Mouse (Mus musculus): ENCODE data around the gene Vasn.

Vasn gene

DNA sequence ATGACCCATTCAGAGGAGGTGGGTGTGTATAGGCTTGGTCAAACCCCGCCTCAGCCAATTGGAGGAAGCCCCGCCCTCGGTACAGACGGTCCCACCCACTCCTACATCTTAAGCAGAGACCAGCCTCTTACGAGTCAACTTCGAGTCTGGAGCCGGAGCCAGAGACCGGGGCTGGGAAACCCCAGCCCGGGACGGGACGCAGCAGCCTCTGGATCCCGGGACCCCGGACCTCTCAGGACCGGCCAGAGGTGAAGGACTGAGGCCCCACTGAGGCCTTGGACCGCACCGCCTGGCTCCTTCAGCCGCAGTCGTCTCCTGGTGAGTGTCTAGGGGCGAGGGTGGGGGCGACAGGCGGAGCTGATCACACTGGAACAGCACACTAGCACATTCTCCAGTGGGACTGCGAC is at the start of gene Vasn, which contains the start of gene Dnaja3:
TSS of gene Vasn (plus strand) at position 111 of the 407 bp plus-strand sequence.
TSS of gene Dnaja3 (plus strand) at position 159 of the 407 bp plus-strand sequence.
- peak; percentile 88 for DNase-seq (ENCODE audit: low spot score)

GRCm38 (mm10) chr16:4590236-4590635 is 49.5 kb upstream of the Vasn start:
- DNase-seq (ENCODE audit: low spot score) = no peak

GRCm38 (mm10) chr16:4592909-4593875 is 46.5 kb upstream of the Vasn start:
- no peak for DNase-seq (ENCODE audit: low spot score)

DNA sequence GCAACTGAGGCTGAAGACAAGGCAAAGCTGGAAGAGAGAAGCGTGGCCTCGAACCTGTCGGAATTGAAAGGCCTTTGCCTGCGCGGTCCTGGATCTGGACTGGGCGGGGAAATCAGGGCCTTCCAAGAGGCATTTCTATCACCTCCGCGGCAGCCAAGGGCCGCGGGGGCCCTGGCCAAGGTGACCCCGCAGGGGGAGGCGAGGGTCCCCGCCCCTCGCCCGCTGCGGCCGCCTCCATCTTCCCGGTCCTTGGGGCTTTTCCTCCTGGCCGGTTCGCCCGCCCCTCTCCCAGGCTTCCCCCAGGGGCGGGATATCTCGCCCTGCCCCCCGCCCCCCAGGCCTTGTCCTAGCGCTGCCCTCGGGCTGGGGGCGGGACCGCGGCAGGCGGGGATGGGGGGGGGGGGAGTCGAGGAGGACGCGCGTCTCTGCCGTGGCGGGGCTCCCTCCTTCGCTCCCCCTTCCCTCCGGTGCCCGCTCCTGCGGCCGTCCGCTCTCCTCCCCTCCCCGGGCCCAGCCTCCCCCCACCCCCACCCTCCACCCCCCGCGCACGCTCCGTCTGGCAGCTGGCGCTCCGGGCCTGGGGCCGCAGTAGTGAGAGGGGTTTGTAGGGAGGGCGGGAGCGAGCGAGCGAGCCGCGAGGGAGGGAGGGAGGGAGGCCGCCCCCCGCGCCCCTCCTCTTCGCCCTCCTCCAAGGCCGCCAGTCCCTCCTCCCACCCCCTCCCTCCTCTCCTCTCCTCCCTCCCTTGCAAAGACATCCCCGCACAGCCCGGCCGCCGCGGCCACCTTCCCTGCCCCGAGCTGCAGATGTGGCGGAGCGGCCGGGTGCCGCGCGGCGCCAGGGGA is 45.5 kb upstream of the Vasn start, which contains the start of gene Glis2:
TSS of gene Glis2 (plus strand) at position 743 of the 843 bp plus-strand sequence.
- DNase-seq (ENCODE audit: low spot score) = peak; percentile 74

GRCm38 (mm10) chr16:4594814-4595526 is 44.8 kb upstream of the Vasn start:
- peak; percentile 53 for DNase-seq (ENCODE audit: low spot score)

- peak; percentile 55 for DNase-seq (ENCODE audit: low spot score)
Observed at GRCm38 (mm10) chr16:4595527-4595963, 44.2 kb upstream of the Vasn start.

GRCm38 (mm10) chr16:4596141-4596728 is 43.5 kb upstream of the Vasn start:
- no peak for DNase-seq (ENCODE audit: low spot score)

GRCm38 (mm10) chr16:4596836-4597235 is 42.9 kb upstream of the Vasn start:
- DNase-seq (ENCODE audit: low spot score) = no peak

GRCm38 (mm10) chr16:4597296-4597695 is 42.4 kb upstream of the Vasn start:
- no peak for DNase-seq (ENCODE audit: low spot score)

GRCm38 (mm10) chr16:4598041-4598440 is 41.7 kb upstream of the Vasn start:
- no peak for DNase-seq (ENCODE audit: low spot score)

- no peak for DNase-seq (ENCODE audit: low spot score)
Observed at GRCm38 (mm10) chr16:4598891-4599543, 40.7 kb upstream of the Vasn start.

DNA sequence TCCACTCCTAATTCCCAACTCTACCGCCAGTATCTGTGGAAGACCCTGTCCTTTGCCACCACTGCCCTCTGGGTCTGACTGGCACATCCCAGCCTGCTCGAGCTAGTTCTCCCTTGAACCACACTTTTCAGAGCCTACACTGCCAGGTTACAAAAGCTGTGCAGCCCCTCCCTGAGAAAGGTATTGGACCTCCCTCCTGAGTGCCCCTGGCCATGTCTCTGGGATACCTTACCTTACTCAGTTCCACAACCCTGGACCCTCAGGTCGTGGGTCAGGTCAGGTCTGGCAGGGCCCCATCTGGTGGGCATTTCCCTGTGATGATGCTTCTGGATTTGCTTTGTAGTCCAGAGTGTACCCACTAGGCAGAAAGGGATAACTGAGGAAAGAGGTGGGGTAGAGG is 40.1 kb upstream of the Vasn start:
- no peak for DNase-seq (ENCODE audit: low spot score)

DNA sequence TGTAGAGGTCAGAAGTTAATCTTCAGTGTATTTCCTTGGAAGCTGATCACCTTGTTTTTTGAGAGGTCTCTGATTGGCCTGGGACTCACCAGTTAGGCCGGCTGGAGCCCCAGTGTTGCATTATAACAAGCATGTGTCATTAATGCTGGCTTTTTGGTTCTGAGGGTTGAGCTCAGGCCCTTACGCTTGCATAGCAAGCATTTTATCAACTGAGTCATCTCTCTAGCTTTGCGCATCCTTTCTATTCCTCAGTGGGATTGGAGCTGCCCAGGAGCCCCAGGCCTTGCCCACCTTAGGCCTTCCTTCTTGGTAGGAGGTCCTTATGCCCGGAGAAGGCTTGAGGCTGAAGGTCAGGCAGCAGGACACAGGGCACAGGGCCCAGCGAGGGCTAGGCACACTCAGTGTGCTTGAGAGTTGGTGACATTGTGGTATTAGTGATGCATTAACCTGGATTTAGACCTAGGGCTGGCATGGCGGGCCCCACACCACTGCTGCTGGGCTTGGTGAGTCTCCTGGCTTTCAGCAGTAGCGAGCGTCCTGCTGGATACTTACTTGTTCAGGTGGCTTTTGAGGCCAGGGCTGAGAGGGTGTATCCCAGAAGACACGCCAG is 38.9 kb upstream of the Vasn start:
- DNase-seq (ENCODE audit: low spot score) = no peak

DNA sequence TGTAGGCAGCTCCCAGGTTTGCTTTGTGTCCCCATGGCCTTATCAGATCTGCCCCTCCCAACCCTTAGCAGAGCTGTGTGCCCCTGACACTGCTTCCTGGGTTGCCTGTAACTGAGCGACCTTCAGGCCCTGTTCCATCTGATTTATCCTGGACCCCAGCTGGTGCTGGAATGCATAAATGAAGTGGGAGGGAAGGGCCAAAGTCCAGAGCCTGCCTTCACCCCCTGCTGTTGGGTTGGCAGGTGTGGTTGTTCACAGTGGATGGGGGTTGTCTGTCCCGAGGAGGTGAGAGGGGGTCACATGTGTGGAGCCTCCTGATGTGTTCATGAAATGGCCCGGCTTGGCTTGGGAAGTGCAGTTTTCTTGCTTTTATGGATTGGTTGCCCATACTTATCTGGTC is 37.6 kb upstream of the Vasn start:
- DNase-seq (ENCODE audit: low spot score) = no peak

DNA sequence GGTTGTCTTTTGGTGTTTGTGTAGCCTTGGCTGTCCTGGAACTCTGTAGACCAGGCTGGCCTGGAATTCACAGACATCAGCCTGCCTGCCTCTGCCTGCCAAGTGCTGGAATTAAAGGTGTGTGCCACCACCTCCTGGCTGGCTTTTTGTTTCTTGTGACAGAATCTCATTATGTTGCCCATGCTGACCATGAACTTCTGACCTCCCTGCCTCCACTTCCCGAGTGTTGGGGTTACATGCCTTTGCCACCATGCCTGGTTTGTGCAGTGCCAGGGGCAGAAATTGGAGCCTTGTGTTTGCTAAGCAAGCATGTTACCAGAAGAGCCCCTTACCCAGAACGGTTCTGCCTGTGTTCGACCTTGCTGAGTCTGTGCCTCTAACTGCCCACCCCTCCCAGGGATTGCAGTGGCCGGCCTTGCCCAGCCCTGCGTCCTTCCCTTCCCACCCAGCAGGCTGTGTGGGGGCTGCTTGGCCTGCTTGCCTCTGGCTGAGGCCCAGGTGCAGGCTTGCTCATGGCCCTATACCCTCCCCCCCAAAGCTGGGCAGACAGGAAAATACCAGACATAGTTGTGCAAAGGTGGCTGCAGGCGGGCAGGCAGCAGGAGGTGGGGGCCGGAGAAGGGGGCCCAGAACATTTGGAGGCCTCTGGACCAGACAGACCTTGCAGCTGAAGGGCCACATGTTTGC is 36.8 kb upstream of the Vasn start:
- DNase-seq (ENCODE audit: low spot score) = no peak

- DNase-seq (ENCODE audit: low spot score) = no peak
Observed at GRCm38 (mm10) chr16:4603453-4603837, 36.3 kb upstream of the Vasn start.

DNA sequence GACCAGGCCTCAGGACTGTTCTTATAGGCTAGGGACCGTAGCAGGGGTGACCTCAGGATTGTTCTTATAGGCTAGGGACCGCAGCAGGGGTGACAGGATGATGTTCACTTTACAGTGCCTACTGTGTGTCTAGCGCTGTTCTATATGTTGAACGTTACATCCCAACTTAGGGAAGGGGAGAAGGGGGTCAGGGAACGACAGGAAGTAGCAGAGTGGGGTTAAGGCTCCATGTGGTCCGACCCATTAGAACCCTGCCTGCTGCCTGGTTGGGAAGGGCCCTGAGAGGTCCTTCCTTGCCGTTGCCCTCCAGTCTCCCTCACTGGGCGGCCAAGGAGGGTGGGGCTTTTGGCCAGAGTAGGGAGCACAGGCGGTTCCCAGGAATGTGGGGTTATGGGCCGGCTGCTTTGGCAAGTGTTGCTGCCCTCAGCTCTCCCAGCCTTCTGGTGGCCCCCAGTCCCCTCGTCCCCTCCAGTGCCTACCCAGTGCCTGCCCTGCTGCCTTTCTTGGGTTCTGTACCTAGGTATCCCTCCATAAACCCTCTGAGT is 35.4 kb upstream of the Vasn start:
- no peak for DNase-seq (ENCODE audit: low spot score)

DNA sequence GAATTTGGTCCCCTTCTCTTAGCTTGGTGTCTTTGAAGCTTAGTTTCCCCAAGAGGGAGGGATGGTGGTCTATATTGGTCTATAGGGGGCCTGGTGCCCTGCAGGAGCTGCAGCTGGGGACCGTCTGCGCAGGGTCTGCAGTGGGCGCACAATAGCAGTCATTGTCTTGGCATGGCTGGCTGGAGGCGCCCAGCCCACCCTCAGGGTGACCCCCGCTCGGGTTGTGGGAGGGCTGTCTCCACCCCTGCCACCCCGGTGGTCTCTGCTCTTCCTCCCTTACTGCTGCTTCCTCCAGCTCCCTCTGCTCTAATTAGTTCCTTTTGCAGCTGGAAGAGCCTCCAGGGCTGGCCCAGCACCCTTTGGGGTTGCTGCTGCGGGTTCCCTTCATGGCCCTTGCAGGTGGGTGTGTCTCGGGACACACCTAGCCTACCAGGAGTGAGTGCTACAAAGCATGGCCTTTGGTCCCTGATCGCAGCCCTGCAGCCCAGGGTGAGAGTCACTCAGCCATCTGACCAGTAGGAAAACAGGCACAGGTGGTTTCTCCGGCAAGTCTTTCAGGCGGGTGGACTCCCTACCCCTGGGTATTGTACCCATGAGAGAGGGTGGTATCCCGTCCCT is 34.1 kb upstream of the Vasn start:
- DNase-seq (ENCODE audit: low spot score) = no peak

DNA sequence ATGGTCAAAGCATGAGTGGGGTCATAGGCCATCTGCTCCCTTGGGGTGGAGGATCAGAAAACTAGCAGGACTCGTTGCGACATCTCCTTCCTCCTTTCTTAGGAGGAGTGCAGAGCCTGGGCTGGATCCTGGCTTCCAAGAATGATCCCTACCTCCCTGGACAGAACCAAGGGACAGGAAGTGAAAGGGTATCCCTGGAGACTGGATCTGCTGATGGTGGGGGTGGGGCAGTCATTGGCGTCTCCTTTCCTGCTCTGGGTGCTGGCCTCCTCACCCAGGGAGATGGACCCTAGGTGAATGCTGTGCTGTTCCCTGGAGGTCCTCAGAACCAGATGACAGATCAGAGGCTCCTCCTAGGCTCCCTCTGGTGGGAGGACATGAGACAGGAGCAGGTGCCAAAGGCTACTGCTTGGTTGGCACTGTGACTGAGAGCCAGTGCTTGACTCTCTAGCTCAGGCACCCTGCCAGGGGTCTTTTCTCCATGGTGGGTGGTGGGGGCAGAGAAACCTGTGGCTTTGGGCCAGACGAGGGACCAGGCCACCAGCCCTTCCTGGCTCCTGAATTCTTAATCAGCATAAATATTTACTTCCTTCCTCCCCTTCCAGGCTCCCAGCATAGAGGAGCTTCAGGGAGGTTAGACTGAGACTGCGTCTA is 33.2 kb upstream of the Vasn start:
- no peak for DNase-seq (ENCODE audit: low spot score)
